Mouse (Mus musculus): ENCODE results near the gene Cfap99. TPM values are rescaled to one million over a fixed set of nuclear protein-coding genes. Genes with fewer than 3 reads are reported as not detected.

Cfap99 gene
- polyA plus RNA-seq (2017; shearing (Covaris generic)): not detected

DNA sequence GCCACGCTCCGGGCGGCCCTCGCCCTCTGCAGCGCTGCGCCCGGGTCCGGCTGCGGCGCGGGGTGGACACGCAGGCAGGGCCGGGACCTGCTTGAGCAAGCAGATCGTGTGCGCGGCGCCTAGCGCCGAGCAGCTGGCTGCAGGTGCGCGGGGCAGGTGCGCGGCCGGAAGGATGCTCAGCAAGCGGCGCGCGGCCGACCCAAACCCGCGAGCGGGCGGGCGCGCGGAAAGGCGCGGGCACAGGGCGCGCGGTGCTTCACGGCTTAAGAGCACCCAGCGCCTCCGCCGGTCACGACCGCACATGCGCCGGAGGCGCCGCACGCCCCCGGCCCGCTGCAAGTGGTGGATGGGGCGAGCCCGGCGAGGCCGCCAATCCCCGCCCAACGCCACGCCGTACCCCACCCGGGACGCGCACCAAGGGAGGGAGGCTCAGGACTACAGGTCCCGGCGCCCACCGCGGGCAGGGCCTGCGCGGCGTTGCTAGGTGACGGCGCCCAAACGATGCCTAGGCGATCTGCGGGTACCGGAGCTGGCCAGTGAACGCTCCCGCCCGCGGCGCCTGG, at the start of gene Cfap99, which contains the start of gene Zfyve28:
TSS of gene Cfap99 (plus strand) at position 447 of the 563 bp plus-strand sequence.
TSS of gene Zfyve28 (minus strand) at position 296 of the 563 bp plus-strand sequence.

DNA sequence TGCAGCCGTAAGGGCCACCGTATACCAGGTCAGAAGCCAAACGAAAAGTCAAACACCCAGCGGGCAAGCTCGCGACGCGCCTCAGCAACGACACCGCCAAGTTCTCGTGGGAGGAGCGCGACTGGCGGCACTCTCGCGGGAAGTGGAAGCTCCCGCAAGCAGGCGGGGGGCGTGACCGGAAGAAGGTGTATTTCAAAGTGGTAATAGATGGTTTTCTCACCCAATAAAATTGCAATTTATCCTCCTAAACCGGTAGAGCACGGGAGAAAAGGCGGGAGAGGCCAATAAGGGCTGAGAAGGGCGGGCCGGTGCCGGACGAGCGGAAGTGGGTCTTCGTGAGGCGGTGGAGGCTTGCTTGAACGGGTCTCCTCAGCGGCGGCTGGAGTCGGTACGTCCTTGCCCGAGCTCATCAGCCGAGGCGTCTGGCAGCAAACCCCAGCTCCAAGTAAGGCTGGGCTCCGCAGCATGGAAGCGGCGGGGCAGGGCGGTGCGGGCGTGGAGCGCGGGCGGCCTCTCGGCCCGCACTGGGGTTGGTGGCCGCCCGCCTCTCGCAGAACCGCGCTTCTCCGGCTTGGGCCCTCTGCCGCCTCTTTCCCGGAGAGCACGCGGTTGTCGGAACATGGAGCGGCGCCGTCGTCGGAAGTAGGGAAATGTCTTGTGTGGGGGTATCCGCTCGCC, 47.8 kb downstream of the Cfap99 start, which contains the start of gene Rnf4:
TSS of gene Rnf4 (plus strand) at position 193 of the 678 bp plus-strand sequence.

GRCm38 (mm10) chr5:34369341-34370021, 81.1 kb downstream of the Cfap99 start, which contains the start of gene Fam193a:
TSS of gene Fam193a (plus strand) at chr5:34369933.

Other genes with a start within 250 kb of the Cfap99 start
- 1.4 TPM for gene Poln, start 119.2 kb upstream of the Cfap99 start, polyA plus RNA-seq (2017; shearing (Covaris generic))
- 66.5 TPM for gene Haus3, start 119.1 kb upstream of the Cfap99 start, polyA plus RNA-seq (2017; shearing (Covaris generic))
- gene Mxd4, start 100.9 kb upstream of the Cfap99 start, polyA plus RNA-seq (2017; shearing (Covaris generic)): 82.4 TPM
- 4.0 TPM for gene Zfyve28, start 151 bp upstream of the Cfap99 start, polyA plus RNA-seq (2017; shearing (Covaris generic))
- gene Rnf4, start 47.7 kb downstream of the Cfap99 start, polyA plus RNA-seq (2017; shearing (Covaris generic)): 147 TPM
- gene Fam193a, start 81.3 kb downstream of the Cfap99 start, polyA plus RNA-seq (2017; shearing (Covaris generic)): 24.2 TPM
- 30.3 TPM for gene Tnip2, start 225.4 kb downstream of the Cfap99 start, polyA plus RNA-seq (2017; shearing (Covaris generic))
- gene Sh3bp2, start 237.2 kb downstream of the Cfap99 start, polyA plus RNA-seq (2017; shearing (Covaris generic)): 15.5 TPM

Measured in CD4-positive, CD25-positive, alpha-beta regulatory T cell (primary cell).